Mouse (Mus musculus): Measurements from ENCODE around the gene Anpep.

GRCm38 (mm10) chr7:79905193-79905592 is 44.3 kb upstream of the Anpep start:
- TF ChIP-seq CTCF (IDR thresholded peaks at IDR 0.05; ENCODE audit: borderline replicate concordance, insufficient read depth, low read length) (no peak), POLR2A (IDR thresholded peaks at IDR 0.05; ENCODE audit: low read depth, low read length) (no peak)
